17 mouse cellular contexts compared by ENCODE assay signal in the genomic region with DNA sequence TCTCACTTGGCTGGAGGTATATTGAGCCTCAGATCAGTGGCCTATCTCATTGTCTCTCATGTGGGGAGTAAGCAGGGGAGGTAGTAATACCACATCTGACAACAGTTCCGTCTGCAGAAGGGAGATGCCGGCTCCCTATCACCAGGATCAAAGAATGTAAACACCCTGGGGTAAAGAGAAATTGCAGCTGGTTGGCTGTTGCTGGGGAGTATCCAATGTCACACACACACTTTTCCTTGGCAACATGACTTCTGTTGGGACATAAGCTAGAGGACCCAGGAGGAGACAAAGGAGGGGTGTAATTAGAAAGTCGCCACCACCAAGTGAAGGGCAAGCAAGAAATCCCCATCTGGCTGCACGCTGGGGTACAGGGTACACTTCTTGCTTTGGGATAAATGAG. TPM values are rescaled to one million over a fixed set of nuclear protein-coding genes. Genes with fewer than 3 reads are reported as not detected.
"Had no signal": no experiment of that assay in that cellular context is flagged by ENCODE, and none has a peak within 500 bp of the region (broad histone marks: within the 10 kb centered on the region; RNA-seq: fewer than 3 reads in every experiment).

No protein-coding gene starts in this region.

- H3K27ac ChIP-seq: kidney, embryonic 15.5 days; limb, embryonic 15.5 days; liver, embryonic 12.5 days; midbrain, embryonic 12.5 days; neural tube, embryonic 15.5 days had no signal

- H3K4me2 ChIP-seq: kidney, embryonic 15.5 days; limb, embryonic 15.5 days; liver, embryonic 12.5 days; midbrain, embryonic 12.5 days; neural tube, embryonic 15.5 days had no signal

- ATAC-seq: intestine, embryonic 16.5 days; liver, embryonic 12.5 days; midbrain, embryonic 16.5 days had no signal

- H3K9ac ChIP-seq: kidney, embryonic 15.5 days; limb, embryonic 15.5 days; liver, embryonic 12.5 days; midbrain, embryonic 12.5 days; neural tube, embryonic 15.5 days had no signal

- H3K36me3 ChIP-seq: kidney, embryonic 15.5 days; limb, embryonic 15.5 days; liver, embryonic 12.5 days; midbrain, embryonic 12.5 days; neural tube, embryonic 15.5 days had no signal

- H3K4me3 ChIP-seq: kidney, embryonic 15.5 days; limb, embryonic 15.5 days; liver, embryonic 12.5 days; midbrain, embryonic 12.5 days; neural tube, embryonic 15.5 days had no signal

- DNase-seq: right cerebral cortex, postnatal 25 days had no signal

- H3K4me1 ChIP-seq: liver, embryonic 12.5 days; midbrain, embryonic 12.5 days; neural tube, embryonic 15.5 days had no signal

- H3K27me3 ChIP-seq: kidney, embryonic 15.5 days; limb, embryonic 15.5 days; liver, embryonic 12.5 days; midbrain, embryonic 12.5 days; neural tube, embryonic 15.5 days had no signal

- H3K9me3 ChIP-seq: kidney, embryonic 15.5 days; limb, embryonic 15.5 days; liver, embryonic 12.5 days; midbrain, embryonic 12.5 days; neural tube, embryonic 15.5 days had no signal

RNA-seq across cellular contexts. Expression of gene Tmem233, which starts 33.1 kb away (rescaled TPM):
- total RNA-seq: layer of hippocampus, adult 18-20 months; layer of hippocampus, postnatal 36 days; left cerebral cortex, postnatal 25 days; megakaryocyte, adult 5-6 weeks had no signal
- polyA plus RNA-seq: intestine, embryonic 16.5 days; kidney, embryonic 15.5 days; limb, embryonic 11.5 days; liver, embryonic 12.5 days; liver, embryonic 16.5 days; midbrain, embryonic 12.5 days; midbrain, embryonic 16.5 days; neural tube, embryonic 11.5 days; small intestine, adult 2 months; thymus, adult 2 months had no signal
